Mouse (Mus musculus): ENCODE measurements around the gene Tlx2. TPM values are rescaled to one million over a fixed set of nuclear protein-coding genes. Genes with fewer than 3 reads are reported as not detected.

The Tlx2 gene
- total RNA-seq, 4 experiments from 2014 or later = not detected

- DNase-seq (ENCODE audit: low spot score in 2 of 2) = no peak
These were observed 46.3 kb downstream of the Tlx2 start for GRCm38 (mm10) chr6:83023786-83024185.

- no peak for DNase-seq (ENCODE audit: low spot score in 2 of 2)
These were observed 47.1 kb downstream of the Tlx2 start for GRCm38 (mm10) chr6:83023008-83023407.

- DNase-seq (ENCODE audit: low spot score in 2 of 2) = no peak
These were observed 49.1 kb downstream of the Tlx2 start for GRCm38 (mm10) chr6:83020836-83021593.

DNA sequence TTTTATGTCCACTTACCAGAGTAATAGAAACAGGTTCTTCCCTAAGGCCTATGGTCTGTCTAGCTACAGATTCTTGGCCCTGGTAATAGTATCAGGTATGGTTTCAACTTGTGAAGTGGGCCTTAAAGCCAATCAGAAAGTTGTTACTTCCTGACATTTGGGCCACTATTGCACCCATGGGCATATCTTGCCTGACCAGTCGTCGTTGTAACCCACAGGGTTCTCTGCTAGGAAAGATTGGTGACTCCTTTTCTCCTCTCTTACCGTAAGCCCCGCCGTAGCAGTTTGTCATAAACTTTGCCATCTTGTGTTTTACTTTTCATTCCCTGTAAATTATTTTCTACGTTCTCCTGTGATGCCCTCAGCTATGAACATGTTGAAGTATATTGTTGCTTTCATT, 50.0 kb downstream of the Tlx2 start:
- DNase-seq (ENCODE audit: low spot score in 2 of 2) = no peak

DNA sequence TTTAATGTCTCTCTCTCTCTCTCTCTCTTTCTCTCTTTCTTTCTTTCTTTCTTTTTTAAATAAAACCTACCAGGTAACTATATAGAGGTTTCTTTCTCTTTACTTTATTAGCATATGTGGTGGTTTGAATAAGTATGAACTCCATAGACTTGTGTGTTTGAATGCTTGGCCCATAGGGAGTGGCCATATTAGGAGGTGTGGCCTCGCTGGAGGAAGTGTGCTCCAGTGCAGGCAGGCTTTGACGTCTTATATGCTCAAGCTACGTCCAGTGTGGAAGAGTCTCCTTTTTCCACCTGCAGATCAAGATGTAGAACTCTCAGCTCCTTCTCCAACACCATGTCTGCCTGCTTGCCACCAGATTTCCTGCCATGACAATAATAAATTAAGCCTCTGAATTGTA, 51.0 kb downstream of the Tlx2 start:
- no peak for DNase-seq (ENCODE audit: low spot score in 2 of 2)

Small RNA genes lying within 50 kb of the gene (microRNA-seq; reads per million reads assigned to microRNA genes)
- 0 reads per million in 2 experiments for gene Mir3470a
- 0 to 0.22 reads per million in 2 experiments for gene Mir7040

Other genes starting within 250 kb of the Tlx2 start
- gene Sema4f, start 130.5 kb downstream of the Tlx2 start, total RNA-seq (2022) = 10 to 100 TPM; 35.0 to 36.1 (median 35.2) TPM
- under 1 TPM in 3 of 4 experiments, not detected in 1; 0.33 to 0.57 (median 0.48) TPM for gene M1ap, start 123.4 kb downstream of the Tlx2 start, total RNA-seq (2022)
- 1 to 10 TPM; 2.1 to 3.7 (median 2.9) TPM for gene Dok1, start 36.8 kb downstream of the Tlx2 start, total RNA-seq (2022)
- gene Loxl3, start 36.1 kb downstream of the Tlx2 start, total RNA-seq (2022) = 1 to 10 TPM; 2.0 to 4.3 (median 3.0) TPM
- gene Aup1, start 15.8 kb downstream of the Tlx2 start, total RNA-seq (2022) = 100 to 1,000 TPM in 3 of 4 experiments, 10 to 100 TPM in 1; 98.7 to 123 (median 111) TPM
- 10 to 100 TPM; 47.7 to 53.7 (median 50.4) TPM for gene Htra2, start 15.0 kb downstream of the Tlx2 start, total RNA-seq (2022)
- 1 to 10 TPM in 2 of 4 experiments, under 1 TPM in 2; 0.67 to 1.5 (median 1.1) TPM for gene Dqx1, start 12.4 kb downstream of the Tlx2 start, total RNA-seq (2022)
- 10 to 100 TPM; 26.2 to 31.0 (median 27.2) TPM for gene Pcgf1, start 7.6 kb upstream of the Tlx2 start, total RNA-seq (2022)
- under 1 TPM in 1 of 4 experiments, not detected in 3; 0.77 TPM for gene Lbx2, start 16.1 kb upstream of the Tlx2 start, total RNA-seq (2022)
- 10 to 100 TPM in 1 of 4 experiments, 1 to 10 TPM in 3; 6.5 to 10.1 (median 8.7) TPM for gene Ccdc142, start 31.3 kb upstream of the Tlx2 start, total RNA-seq (2022)
- 1 to 10 TPM; 5.8 to 8.1 (median 6.4) TPM for gene Gm42688, start 31.3 kb upstream of the Tlx2 start, total RNA-seq (2022)
- gene Mrpl53, start 38.7 kb upstream of the Tlx2 start, total RNA-seq (2022) = 10 to 100 TPM; 51.1 to 63.3 (median 54.2) TPM
- gene Mogs, start 45.2 kb upstream of the Tlx2 start, total RNA-seq (2022) = 10 to 100 TPM; 27.4 to 32.3 (median 31.3) TPM
- 10 to 100 TPM; 36.5 to 47.4 (median 39.6) TPM for gene Wbp1, start 51.3 kb upstream of the Tlx2 start, total RNA-seq (2022)
- gene Ino80b, start 55.1 kb upstream of the Tlx2 start, total RNA-seq (2022) = 10 to 100 TPM; 22.0 to 26.8 (median 25.4) TPM
- gene Rtkn, start 65.2 kb upstream of the Tlx2 start, total RNA-seq (2022) = 100 to 1,000 TPM in 1 of 4 experiments, 10 to 100 TPM in 3; 91.4 to 114 (median 92.8) TPM
- gene Wdr54, start 86.1 kb upstream of the Tlx2 start, total RNA-seq (2022) = 10 to 100 TPM; 31.8 to 39.1 (median 34.5) TPM
- 10 to 100 TPM; 26.4 to 29.4 (median 28.3) TPM for gene 1700003E16Rik, start 86.1 kb upstream of the Tlx2 start, total RNA-seq (2022)
- gene Dctn1, start 95.6 kb upstream of the Tlx2 start, total RNA-seq (2022) = 100 to 1,000 TPM; 347 to 364 (median 356) TPM
- 1 to 10 TPM in 1 of 4 experiments, under 1 TPM in 3; 0.44 to 2.0 (median 0.79) TPM for gene Slc4a5, start 149.5 kb upstream of the Tlx2 start, total RNA-seq (2022)

Measured in left cerebral cortex, adult 8-10 months (tissue).